Mouse (Mus musculus) erythroblast, embryonic 14.5 days (primary cell): ENCODE results near the gene Ubap2. TPM values are rescaled to one million over a fixed set of nuclear protein-coding genes. Genes with fewer than 3 reads are reported as not detected.

Experiments used
- H3K27me3 ChIP-seq: 2 replicates; pipeline ENCODE4 v1.6.1; 2012; ENCODE audit warnings: inconsistent platforms; ENCODE audit not compliant: control insufficient read depth
- H3K36me3 ChIP-seq: 2 replicates; pipeline ENCODE4 v1.6.1; 2012; ENCODE audit warnings: mild to moderate bottlenecking, inconsistent platforms; ENCODE audit not compliant: control insufficient read depth
- H3K4me1 ChIP-seq: 2 replicates; pipeline ENCODE4 v1.6.1; 2012; ENCODE audit warnings: inconsistent platforms; ENCODE audit not compliant: control insufficient read depth
- H3K4me3 ChIP-seq: replicated peaks from 2 replicates; pipeline ENCODE3; 2012; ENCODE audit warnings: moderate library complexity, mild to moderate bottlenecking, inconsistent platforms
- H3K9me3 ChIP-seq: 2 replicates; pipeline ENCODE4 v1.6.1; 2012; ENCODE audit warnings: low read length, inconsistent platforms, mixed read lengths; ENCODE audit not compliant: control insufficient read depth
- GATA1 ChIP-seq: IDR thresholded peaks from 2 replicates; pipeline ENCODE4 v1.6.1; 2012; ENCODE audit warnings: low read length, inconsistent platforms, mixed read lengths
- TAL1 ChIP-seq: IDR thresholded peaks from 3 replicates; pipeline ENCODE4 v1.6.1; 2012; ENCODE audit warnings: low read length, inconsistent platforms, mixed read lengths
- polyA plus RNA-seq: library from polyadenylated mRNA; stranded (reverse); fragments of >175 nt; gene quantifications from 2 replicates; pipeline ENCODE4 v1.2.3, GENCODE M21; 2012

Gene Ubap2
- polyA plus RNA-seq, 1 experiment = 63.9 TPM

GRCm38 (mm10) chr4:41189809-41190208 is 85.1 kb downstream of the Ubap2 start:
- TF ChIP-seq TAL1 (no peak), GATA1 (no peak)
- H3K27me3 ChIP-seq = no peaks in the 10 kb centered on the region
- H3K36me3 ChIP-seq = peaks cover 95% of the 10 kb centered on the region

GRCm38 (mm10) chr4:41179825-41180725 is 94.9 kb downstream of the Ubap2 start:
- TF ChIP-seq GATA1 = no peak
- no peak for TF ChIP-seq TAL1
- peaks cover 20% of the 10 kb centered on the region for H3K4me1 ChIP-seq
- no peak overlapping the region for H3K4me3 ChIP-seq
- no peaks in the 10 kb centered on the region for H3K27me3 ChIP-seq
- peaks cover 77% of the 10 kb centered on the region for H3K36me3 ChIP-seq
- H3K9me3 ChIP-seq = no peaks in the 10 kb centered on the region

More at GRCm38 (mm10) chr4:41189809-41190208, 85.1 kb downstream of the Ubap2 start:
- H3K9me3 ChIP-seq = peaks cover 2% of the 10 kb centered on the region; the same call in 1 of the 2 replicates
- H3K4me3 ChIP-seq = no peak overlapping the region
- H3K4me1 ChIP-seq = peaks cover 5% of the 10 kb centered on the region

GRCm38 (mm10) chr4:41174631-41175030 is 100.3 kb downstream of the Ubap2 start:
- Histone ChIP-seq H3K9me3 (no peaks in the 10 kb centered on the region), H3K4me1 (peaks cover 15% of the 10 kb centered on the region), H3K4me3 (no peak overlapping the region), H3K27me3 (no peaks in the 10 kb centered on the region), H3K36me3 (peaks cover 80% of the 10 kb centered on the region)
- TF ChIP-seq TAL1 (no peak), GATA1 (no peak)

GRCm38 (mm10) chr4:41170970-41171369 is 104.0 kb downstream of the Ubap2 start:
- Histone ChIP-seq H3K4me1 (peaks cover 13% of the 10 kb centered on the region), H3K4me3 (no peak overlapping the region), H3K9me3 (no peaks in the 10 kb centered on the region), H3K36me3 (peaks cover 74% of the 10 kb centered on the region), H3K27me3 (no peaks in the 10 kb centered on the region)
- TF ChIP-seq TAL1 = no peak
- no peak for TF ChIP-seq GATA1

- Histone ChIP-seq H3K4me3 (no peak overlapping the region), H3K4me1 (peaks cover 47% of the 10 kb centered on the region), H3K36me3 (peaks cover 60% of the 10 kb centered on the region), H3K27me3 (no peaks in the 10 kb centered on the region), H3K9me3 (no peaks in the 10 kb centered on the region)
- no peak for TF ChIP-seq TAL1
Observed at GRCm38 (mm10) chr4:41165693-41166475, 109.1 kb downstream of the Ubap2 start.

GRCm38 (mm10) chr4:41164974-41165373 is 110.0 kb downstream of the Ubap2 start:
- H3K4me3 ChIP-seq = no peak overlapping the region
- H3K9me3 ChIP-seq = no peaks in the 10 kb centered on the region
- peaks cover 56% of the 10 kb centered on the region for H3K4me1 ChIP-seq
- peaks cover 57% of the 10 kb centered on the region for H3K36me3 ChIP-seq
- no peaks in the 10 kb centered on the region for H3K27me3 ChIP-seq
- TF ChIP-seq GATA1 (no peak), TAL1 (no peak)

- H3K4me3 ChIP-seq = no peak overlapping the region
- peaks cover 73% of the 10 kb centered on the region for H3K4me1 ChIP-seq
- H3K9me3 ChIP-seq = no peaks in the 10 kb centered on the region
- H3K36me3 ChIP-seq = peaks cover 48% of the 10 kb centered on the region
- TF ChIP-seq GATA1 = no peak
- TF ChIP-seq TAL1 = no peak
- H3K27me3 ChIP-seq = no peaks in the 10 kb centered on the region
Observed at GRCm38 (mm10) chr4:41161232-41161631, 113.7 kb downstream of the Ubap2 start.

GRCm38 (mm10) chr4:41158251-41158650 is 116.7 kb downstream of the Ubap2 start:
- no peaks in the 10 kb centered on the region for H3K27me3 ChIP-seq
- H3K9me3 ChIP-seq = no peaks in the 10 kb centered on the region
- H3K36me3 ChIP-seq = peaks cover 36% of the 10 kb centered on the region
- H3K4me3 ChIP-seq = no peak overlapping the region
- no peak for TF ChIP-seq TAL1
- TF ChIP-seq GATA1 = no peak
- H3K4me1 ChIP-seq = peaks cover 55% of the 10 kb centered on the region

- Histone ChIP-seq H3K4me1 (peaks cover 55% of the 10 kb centered on the region), H3K36me3 (peaks cover 39% of the 10 kb centered on the region), H3K4me3 (no peak overlapping the region), H3K9me3 (no peaks in the 10 kb centered on the region), H3K27me3 (no peaks in the 10 kb centered on the region)
- TF ChIP-seq TAL1 (no peak), GATA1 (no peak)
Observed at GRCm38 (mm10) chr4:41156961-41157360, 118.0 kb downstream of the Ubap2 start.
